Mouse (Mus musculus): Measurements from ENCODE around the gene Kif15. TPM values are rescaled to one million over a fixed set of nuclear protein-coding genes. Genes with fewer than 3 reads are reported as not detected.

Kif15 gene
- 10 to 100 TPM; 17.5 to 24.9 TPM for total RNA-seq (2021)

- peak; percentile 96 for DNase-seq
Measured at GRCm38 (mm10) chr9:122950643-122951475, at the start of gene Kif15, which contains the start of gene 1110059G10Rik. TSS of gene Kif15 (plus strand) at chr9:122951046. TSS of gene 1110059G10Rik (minus strand) at chr9:122951000.

- DNase-seq, result no peak
Measured at GRCm38 (mm10) chr9:122901047-122901446, 49.8 kb upstream of the Kif15 start.

GRCm38 (mm10) chr9:122902717-122903535, 47.9 kb upstream of the Kif15 start:
- peak; percentile 74 for DNase-seq

- DNase-seq, result no peak
Measured at GRCm38 (mm10) chr9:122922436-122922835, 28.4 kb upstream of the Kif15 start.

- peak; percentile 79 for DNase-seq
Measured at GRCm38 (mm10) chr9:122922936-122923381, 27.9 kb upstream of the Kif15 start, which contains the start of gene Zfp105. TSS of gene Zfp105 (plus strand) at chr9:122923072.

GRCm38 (mm10) chr9:122928915-122929314, 21.9 kb upstream of the Kif15 start:
- DNase-seq, result no peak

- no peak for DNase-seq
Measured at GRCm38 (mm10) chr9:122998406-122999192, 47.8 kb downstream of the Kif15 start.

- DNase-seq, result no peak
Measured at GRCm38 (mm10) chr9:122999193-122999586, 48.3 kb downstream of the Kif15 start.

GRCm38 (mm10) chr9:123004718-123005117, 53.9 kb downstream of the Kif15 start:
- no peak for DNase-seq

- no peak for DNase-seq
Measured at GRCm38 (mm10) chr9:123006071-123006470, 55.2 kb downstream of the Kif15 start.

GRCm38 (mm10) chr9:123020995-123021631, 70.3 kb downstream of the Kif15 start, which contains the start of gene Tmem42:
TSS of gene Tmem42 (plus strand) at chr9:123021326.
- DNase-seq, result peak; percentile 85

GRCm38 (mm10) chr9:123021636-123022379, 71.0 kb downstream of the Kif15 start:
- DNase-seq, result no peak

GRCm38 (mm10) chr9:123024201-123024600, 73.4 kb downstream of the Kif15 start:
- no peak for DNase-seq

- no peak for DNase-seq
Measured at GRCm38 (mm10) chr9:123031496-123032246, 80.8 kb downstream of the Kif15 start.

- no peak for DNase-seq
Measured at GRCm38 (mm10) chr9:123034426-123034825, 83.6 kb downstream of the Kif15 start, which contains the start of gene Tgm4. TSS of gene Tgm4 (plus strand) at chr9:123034726.

GRCm38 (mm10) chr9:123047665-123048064, 96.8 kb downstream of the Kif15 start:
- no peak for DNase-seq

GRCm38 (mm10) chr9:123058724-123059292, 108.0 kb downstream of the Kif15 start:
- no peak for DNase-seq

- no peak for DNase-seq
Measured at GRCm38 (mm10) chr9:123060172-123060571, 109.3 kb downstream of the Kif15 start.
